Mouse (Mus musculus) intestine, embryonic 15.5 days (tissue): ENCODE data around the gene Ergic1. TPM values are rescaled to one million over a fixed set of nuclear protein-coding genes. Genes with fewer than 3 reads are reported as not detected.
A peak's percentile ranks its signal among the peaks of the same experiment; 100 is the strongest.

Source experiments
- ATAC-seq: fragments of 200-750 bp; cut with Nextera tagmentation; 2 replicates; pipeline ENCODE4 v1.8.0; 2017; ENCODE audit warnings: moderate TSS enrichment, moderate library complexity
- H3K27ac ChIP-seq: fragments of 300-500 bp; sonication (generic); 2 replicates; pipeline ENCODE4 v1.5.1; 2015; ENCODE audit warnings: mild to moderate bottlenecking, inconsistent platforms
- H3K27me3 ChIP-seq: fragments of 300-500 bp; sonication (generic); replicated peaks from 2 replicates; pipeline ENCODE4 v1.6.1; 2015; ENCODE audit warnings: inconsistent platforms
- H3K36me3 ChIP-seq: fragments of 300-500 bp; sonication (generic); 2 replicates; pipeline ENCODE4 v1.6.1; 2015; ENCODE audit warnings: inconsistent platforms
- H3K4me1 ChIP-seq: fragments of 300-500 bp; sonication (generic); replicated peaks from 2 replicates; pipeline ENCODE4 v1.6.1; 2015; ENCODE audit warnings: inconsistent platforms
- H3K4me2 ChIP-seq: fragments of 300-500 bp; sonication (generic); replicated peaks from 2 replicates; pipeline ENCODE4 v1.6.1; 2015; ENCODE audit warnings: mild to moderate bottlenecking, inconsistent platforms
- H3K4me3 ChIP-seq: fragments of 300-500 bp; sonication (generic); replicated peaks from 2 replicates; pipeline ENCODE4 v1.5.1; 2015; ENCODE audit warnings: inconsistent platforms
- H3K9ac ChIP-seq: fragments of 300-500 bp; sonication (generic); 2 replicates; pipeline ENCODE4 v1.6.1; 2015; ENCODE audit warnings: inconsistent platforms
- H3K9me3 ChIP-seq: fragments of 300-500 bp; sonication (generic); 2 replicates; pipeline ENCODE4 v1.6.1; 2016; ENCODE audit warnings: inconsistent platforms
- WGBS: fragments of 180-500 bp; shearing (Covaris S2); methylation state at CpG from one replicate; pipeline ENCODE4 v1.1.7; 2015; 5-methylcytosine and 5-hydroxymethylcytosine counted together
- polyA plus RNA-seq: library from polyadenylated mRNA; unstranded; fragments of >200 nt; fragmentation: Nextera tagmentation; extraction: Ambion mirVana; gene quantifications from 2 replicates; pipeline ENCODE4 v1.2.1, GENCODE M21; 2015

Ergic1 gene
- polyA plus RNA-seq, 1 experiment from 2014 or later = 97.0 TPM

DNA sequence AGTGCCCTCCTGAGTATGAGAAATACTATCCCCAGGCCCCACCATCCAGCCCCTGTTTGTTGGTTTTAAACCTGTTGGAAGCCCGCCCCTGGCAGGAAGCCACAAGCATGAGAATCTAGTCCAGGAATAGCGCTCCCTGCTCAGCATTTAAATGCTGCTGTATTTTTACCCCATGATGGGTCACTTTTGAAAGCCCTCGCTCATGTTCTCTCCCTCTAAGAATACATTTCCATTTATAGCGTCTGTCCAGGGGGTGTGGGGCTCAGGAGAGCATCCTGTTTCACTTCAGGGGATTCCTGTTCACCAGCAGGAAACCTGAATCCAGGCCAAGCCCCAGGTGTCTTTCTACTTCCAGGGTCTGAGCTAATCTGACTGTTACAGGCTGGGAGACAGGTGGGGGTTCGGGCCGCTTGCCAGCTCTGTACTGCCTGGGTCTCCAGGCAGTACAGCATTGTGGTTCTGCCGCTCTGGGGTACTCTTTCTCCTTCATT, 34.9 kb downstream of the Ergic1 start:
- H3K4me3 ChIP-seq = no peak overlapping the region
- peak; percentile 39 for ATAC-seq
- no peaks in the 10 kb centered on the region for H3K9me3 ChIP-seq
- H3K36me3 ChIP-seq = peaks cover 6% of the 10 kb centered on the region; the same call in 1 of the 2 replicates
- no peaks in the 10 kb centered on the region for H3K27me3 ChIP-seq
- no peak overlapping the region for H3K9ac ChIP-seq
- 52% methylated on average over 7 of the region's 7 CpGs for WGBS
- H3K4me2 ChIP-seq = no peak overlapping the region
- peaks cover 19% of the 10 kb centered on the region for H3K4me1 ChIP-seq
- H3K27ac ChIP-seq = peak overlapping the region; percentile 56

DNA sequence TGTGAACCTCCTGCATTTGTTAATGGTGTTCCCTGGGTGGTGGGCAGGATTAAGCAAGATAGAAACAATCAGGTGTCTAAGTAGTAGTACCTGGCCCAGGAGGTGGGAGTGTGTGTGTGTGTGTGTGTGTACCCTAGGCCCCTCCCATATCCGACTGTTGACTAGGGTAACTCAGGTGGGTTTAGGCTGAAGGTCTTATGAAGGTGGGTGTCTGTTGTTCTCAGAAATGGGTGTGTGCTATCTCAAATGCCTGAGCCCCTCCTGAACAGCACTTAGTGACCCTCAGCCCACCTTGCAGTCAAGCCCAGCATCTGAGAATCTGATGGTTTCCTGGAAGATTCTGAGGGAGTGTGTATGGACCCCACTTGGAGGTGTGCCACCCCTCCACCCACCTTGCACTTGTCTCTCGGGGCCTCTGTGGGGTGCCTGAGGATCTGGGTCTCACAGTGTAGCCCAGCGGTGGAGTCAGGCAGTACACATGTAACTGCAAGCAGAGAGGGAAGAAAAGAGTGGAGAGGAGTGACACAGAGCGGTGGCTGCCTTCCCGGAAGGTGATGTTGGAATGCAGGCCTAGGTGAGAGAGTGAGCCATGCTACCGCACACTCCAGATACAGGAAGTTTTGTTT, 35.7 kb downstream of the Ergic1 start:
- no peak overlapping the region for H3K4me2 ChIP-seq
- 71% methylated on average over 6 of the region's 6 CpGs for WGBS
- no peak overlapping the region for H3K4me3 ChIP-seq
- H3K9ac ChIP-seq = no peak overlapping the region
- H3K27me3 ChIP-seq = no peaks in the 10 kb centered on the region
- H3K27ac ChIP-seq = peak overlapping the region; percentile 56; the same call in 1 of the 2 replicates
- no peak for ATAC-seq
- H3K36me3 ChIP-seq = peaks cover 6% of the 10 kb centered on the region; the same call in 1 of the 2 replicates
- peaks cover 27% of the 10 kb centered on the region for H3K4me1 ChIP-seq
- no peaks in the 10 kb centered on the region for H3K9me3 ChIP-seq

DNA sequence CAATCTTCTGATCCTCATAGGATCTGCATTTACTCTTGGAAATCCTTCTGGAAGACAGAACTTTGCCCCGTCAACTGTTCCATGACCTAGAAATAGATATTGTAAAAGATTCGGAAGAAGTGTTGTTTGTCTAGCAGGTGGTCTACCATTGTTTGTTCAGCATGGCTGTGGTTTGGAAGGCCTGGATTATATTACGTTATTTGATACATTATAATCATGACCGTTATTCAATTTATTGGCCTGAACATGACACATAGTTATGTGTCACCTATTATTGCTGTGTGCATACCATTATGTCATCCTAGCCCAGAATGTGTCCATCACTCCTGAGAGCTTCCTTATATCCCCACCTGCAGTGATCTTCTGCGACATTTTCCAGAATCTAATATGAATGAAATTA, 37.6 kb downstream of the Ergic1 start:
- Histone ChIP-seq H3K4me2 (no peak overlapping the region), H3K9me3 (no peaks in the 10 kb centered on the region), H3K4me1 (peaks cover 39% of the 10 kb centered on the region), H3K36me3 (no peaks in the 10 kb centered on the region; the same call in 1 of the 2 replicates), H3K27ac (no peak overlapping the region), H3K4me3 (no peak overlapping the region), H3K27me3 (no peaks in the 10 kb centered on the region), H3K9ac (no peak overlapping the region)
- 89% methylated on average over 5 of the region's 5 CpGs for WGBS
- ATAC-seq = no peak

DNA sequence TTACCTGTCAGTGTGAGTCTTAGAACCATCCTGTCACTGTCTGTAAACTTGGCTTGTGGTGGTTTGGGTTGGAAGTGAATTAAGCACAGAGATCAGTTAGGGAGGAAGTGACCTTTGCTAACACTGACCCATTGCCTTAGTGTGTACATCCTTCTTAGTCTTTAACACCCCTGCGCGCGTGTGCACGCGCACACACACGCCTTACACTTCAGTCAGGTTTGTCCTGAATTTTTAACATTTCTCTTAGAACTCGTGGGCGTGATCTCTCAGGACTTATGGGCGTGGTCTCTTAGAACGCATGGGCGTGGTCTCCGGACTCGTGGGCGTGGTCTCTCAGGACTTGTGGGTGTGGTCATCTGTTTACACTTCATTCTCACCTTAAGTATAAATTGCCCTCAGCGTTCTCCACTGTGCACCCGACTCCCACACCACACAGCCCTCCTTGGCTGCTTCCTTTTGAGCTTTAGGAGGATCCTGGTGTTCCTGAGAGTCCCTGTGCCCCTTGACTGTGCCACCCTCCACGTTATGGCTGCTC, 39.7 kb downstream of the Ergic1 start:
- ATAC-seq = peak; percentile 30; the same call in 1 of the 2 replicates
- H3K9ac ChIP-seq = no peak overlapping the region
- WGBS = 57% methylated on average over 17 of the region's 17 CpGs
- peaks cover 30% of the 10 kb centered on the region for H3K4me1 ChIP-seq
- H3K4me2 ChIP-seq = no peak overlapping the region
- H3K4me3 ChIP-seq = no peak overlapping the region
- H3K9me3 ChIP-seq = no peaks in the 10 kb centered on the region
- H3K27me3 ChIP-seq = no peaks in the 10 kb centered on the region
- H3K36me3 ChIP-seq = peaks cover 4% of the 10 kb centered on the region; the same call in 1 of the 2 replicates
- no peak overlapping the region for H3K27ac ChIP-seq

DNA sequence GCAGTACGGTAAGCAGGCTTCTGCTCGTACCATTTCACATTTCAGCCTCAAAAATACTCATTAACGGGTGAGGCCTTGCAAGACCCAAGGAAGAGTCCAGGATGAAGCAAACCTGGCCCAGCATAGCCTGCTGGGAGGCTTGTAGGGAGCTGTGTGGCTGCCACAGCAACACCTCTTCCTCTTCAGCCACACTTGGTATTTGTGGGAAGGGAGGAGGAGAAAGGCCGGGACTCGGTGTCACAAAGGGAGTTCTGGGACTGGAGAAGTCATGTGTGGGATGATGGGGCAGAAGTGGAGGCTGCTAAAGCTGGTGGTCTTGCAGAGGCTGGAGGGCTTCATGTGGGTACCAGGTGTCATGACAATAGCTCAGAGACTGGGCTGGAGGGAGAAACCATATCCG, 40.2 kb downstream of the Ergic1 start:
- H3K9ac ChIP-seq = no peak overlapping the region
- H3K27ac ChIP-seq = 0 out of 2 replicates have a peak overlapping the region, but pooled peaks have one; percentile 13

DNA sequence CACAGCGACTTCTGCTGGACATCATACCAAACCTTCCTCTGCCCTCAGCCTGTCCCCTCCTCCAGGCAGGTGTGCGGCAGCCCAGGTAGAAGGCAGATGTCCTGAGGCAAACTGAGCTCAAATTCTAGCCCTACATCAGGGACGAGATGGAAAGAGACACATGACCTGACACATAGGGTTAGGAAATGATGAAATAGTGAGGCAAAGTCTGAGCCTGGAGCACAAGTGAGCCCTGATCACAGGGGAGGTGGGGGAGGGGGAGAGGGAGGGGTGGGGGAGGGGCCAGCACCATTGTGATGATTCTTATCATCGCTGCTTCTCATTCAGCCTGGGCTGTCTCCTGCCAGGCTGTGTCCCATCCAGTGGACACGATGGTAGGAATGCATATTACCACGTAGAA, 40.6 kb downstream of the Ergic1 start:
- Histone ChIP-seq H3K27ac (0 out of 2 replicates have a peak overlapping the region, but pooled peaks have one; percentile 13), H3K4me2 (no peak overlapping the region), H3K4me3 (no peak overlapping the region), H3K27me3 (no peaks in the 10 kb centered on the region), H3K9me3 (no peaks in the 10 kb centered on the region), H3K36me3 (peaks cover 4% of the 10 kb centered on the region; the same call in 1 of the 2 replicates), H3K4me1 (peaks cover 25% of the 10 kb centered on the region), H3K9ac (no peak overlapping the region)
- ATAC-seq = no peak
- WGBS = 55% methylated on average over 6 of the region's 6 CpGs

More for the DNA sequence above, 40.2 kb downstream of the Ergic1 start:
- Histone ChIP-seq H3K9me3 (no peaks in the 10 kb centered on the region), H3K4me2 (no peak overlapping the region), H3K4me3 (no peak overlapping the region), H3K27me3 (no peaks in the 10 kb centered on the region), H3K4me1 (peaks cover 26% of the 10 kb centered on the region), H3K36me3 (peaks cover 4% of the 10 kb centered on the region; the same call in 1 of the 2 replicates)
- 76% methylated on average over 6 of the region's 6 CpGs for WGBS
- no peak for ATAC-seq

DNA sequence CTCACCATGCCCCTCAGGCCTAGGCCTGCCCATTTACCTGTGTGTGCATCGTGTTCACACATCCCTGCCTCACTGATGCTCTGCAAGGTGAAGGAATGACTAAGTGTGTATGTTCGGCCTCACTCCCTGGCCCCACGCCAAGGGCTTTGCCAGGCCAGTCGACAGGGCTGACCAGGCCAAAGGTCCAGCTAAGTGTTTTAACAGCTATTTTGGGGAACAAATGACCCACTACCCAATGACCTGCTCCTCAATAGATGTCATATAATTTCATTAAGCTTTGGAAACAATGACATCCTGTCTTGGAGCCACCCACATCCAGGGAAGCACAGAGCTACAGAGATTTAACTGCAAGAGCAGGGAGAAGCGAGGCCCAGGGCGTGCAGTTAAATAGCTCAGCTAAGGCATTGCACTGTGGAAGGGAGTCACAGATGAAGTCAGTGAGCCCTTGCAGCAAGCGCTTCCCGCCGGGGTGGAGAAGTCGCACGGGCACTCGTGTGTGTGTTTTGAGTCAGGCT, 41.1 kb downstream of the Ergic1 start:
- WGBS = 59% methylated on average over 12 of the region's 12 CpGs
- Histone ChIP-seq H3K36me3 (peaks cover 4% of the 10 kb centered on the region; the same call in 1 of the 2 replicates), H3K4me2 (no peak overlapping the region), H3K27me3 (no peaks in the 10 kb centered on the region), H3K4me3 (no peak overlapping the region), H3K27ac (peak overlapping the region; percentile 18; the same call in 1 of the 2 replicates), H3K9me3 (no peaks in the 10 kb centered on the region), H3K4me1 (peaks cover 25% of the 10 kb centered on the region), H3K9ac (no peak overlapping the region)
- ATAC-seq = peak; percentile 22; the same call in 1 of the 2 replicates

DNA sequence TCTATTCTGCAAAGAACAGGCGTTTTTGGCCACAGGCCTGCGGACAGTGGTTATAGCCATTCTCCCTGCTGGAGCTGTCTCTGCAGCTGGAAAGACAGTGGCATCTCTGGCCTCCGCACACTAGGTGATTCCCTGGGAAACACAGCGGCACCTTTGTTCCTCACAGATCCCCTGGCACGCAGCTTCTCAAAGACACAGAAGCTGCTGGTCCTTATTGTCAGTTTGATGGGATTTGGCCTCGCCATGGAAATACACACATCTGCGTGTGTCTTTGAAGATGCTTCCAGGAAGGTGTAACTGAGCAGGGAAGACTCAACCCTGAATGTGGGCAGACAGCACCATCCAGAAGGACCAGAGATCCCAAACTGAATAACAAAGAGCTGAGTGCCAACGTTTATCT, 42.0 kb downstream of the Ergic1 start:
- no peaks in the 10 kb centered on the region for H3K9me3 ChIP-seq
- WGBS = 84% methylated on average over 8 of the region's 8 CpGs
- peaks cover 4% of the 10 kb centered on the region; the same call in 1 of the 2 replicates for H3K36me3 ChIP-seq
- H3K4me1 ChIP-seq = peaks cover 25% of the 10 kb centered on the region
- no peak overlapping the region for H3K9ac ChIP-seq
- no peak for ATAC-seq
- no peak overlapping the region for H3K4me2 ChIP-seq
- H3K4me3 ChIP-seq = no peak overlapping the region
- H3K27me3 ChIP-seq = no peaks in the 10 kb centered on the region
- H3K27ac ChIP-seq = peak overlapping the region; percentile 18; the same call in 1 of the 2 replicates

DNA sequence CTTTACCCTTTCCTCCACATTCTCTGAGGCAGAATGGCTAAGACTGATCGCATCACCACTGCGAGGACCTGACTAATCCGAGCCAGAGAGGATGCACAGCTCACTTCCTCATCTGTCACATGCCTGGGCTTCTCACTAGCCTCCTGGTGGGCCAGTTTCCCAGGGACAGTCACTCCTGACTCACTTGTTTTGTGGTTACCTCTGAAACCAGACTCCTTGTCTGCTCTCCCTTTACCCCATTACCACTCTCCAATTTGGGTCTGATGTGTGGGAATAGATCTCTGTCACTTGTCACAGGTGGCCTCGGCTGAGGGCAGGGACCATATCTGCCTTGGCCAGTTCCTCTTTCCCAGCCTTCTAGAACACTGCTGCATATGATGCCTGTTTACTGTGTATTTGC, 44.3 kb downstream of the Ergic1 start:
- H3K27ac ChIP-seq = no peak overlapping the region
- no peak for ATAC-seq
- H3K36me3 ChIP-seq = peaks cover 6% of the 10 kb centered on the region; the same call in 1 of the 2 replicates
- H3K4me2 ChIP-seq = no peak overlapping the region
- no peaks in the 10 kb centered on the region for H3K27me3 ChIP-seq
- no peak overlapping the region for H3K4me3 ChIP-seq
- H3K9me3 ChIP-seq = no peaks in the 10 kb centered on the region
- H3K9ac ChIP-seq = no peak overlapping the region
- WGBS = 75% methylated on average over 4 of the region's 4 CpGs
- H3K4me1 ChIP-seq = peaks cover 25% of the 10 kb centered on the region

DNA sequence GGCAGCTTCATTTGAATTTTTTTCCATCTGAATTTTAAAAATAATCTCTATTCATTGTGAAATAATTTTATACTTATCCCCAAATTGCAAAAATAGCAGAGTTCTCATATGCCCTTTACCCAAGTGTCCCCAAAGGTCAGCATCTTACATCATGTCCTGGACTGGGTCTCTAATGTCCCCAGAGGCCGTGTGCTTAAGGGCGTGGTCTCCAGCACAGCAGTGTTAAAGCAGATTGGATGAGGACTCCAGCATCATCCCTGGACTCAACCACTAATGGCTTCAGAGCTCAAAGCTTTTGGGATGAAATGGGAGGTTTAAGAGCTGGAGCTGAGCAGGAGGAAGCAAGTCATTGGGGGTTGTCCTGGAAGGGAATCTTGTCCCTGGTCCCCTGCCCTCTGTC, 45.2 kb downstream of the Ergic1 start:
- WGBS = 71% methylated on average over 2 of the region's 2 CpGs
- Histone ChIP-seq H3K36me3 (peaks cover 10% of the 10 kb centered on the region), H3K27ac (no peak overlapping the region), H3K9me3 (no peaks in the 10 kb centered on the region), H3K4me2 (no peak overlapping the region), H3K4me3 (no peak overlapping the region), H3K27me3 (no peaks in the 10 kb centered on the region), H3K9ac (no peak overlapping the region), H3K4me1 (peaks cover 17% of the 10 kb centered on the region)
- no peak for ATAC-seq

DNA sequence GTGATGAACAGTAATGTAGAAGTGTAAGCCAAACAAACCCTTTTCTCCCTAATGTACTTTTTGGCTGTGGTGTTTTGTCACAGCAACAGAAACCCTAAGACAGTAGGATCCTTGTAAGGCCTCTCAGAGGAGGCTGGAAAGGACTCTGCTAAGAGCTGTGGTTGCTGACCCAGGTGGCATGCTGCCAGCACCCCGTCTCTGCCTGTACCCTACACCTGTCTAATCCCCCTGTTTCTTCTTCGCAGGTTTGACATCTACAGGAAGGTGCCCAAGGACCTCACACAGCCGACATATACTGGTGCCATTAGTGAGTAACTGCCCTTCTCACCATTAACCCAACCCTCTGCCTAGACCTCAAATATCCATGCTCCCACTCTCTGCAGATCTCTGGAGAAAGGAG, 47.1 kb downstream of the Ergic1 start:
- Histone ChIP-seq H3K4me1 (no peaks in the 10 kb centered on the region), H3K4me2 (no peak overlapping the region), H3K9me3 (no peaks in the 10 kb centered on the region), H3K27me3 (no peaks in the 10 kb centered on the region), H3K9ac (no peak overlapping the region), H3K4me3 (no peak overlapping the region), H3K36me3 (peaks cover 10% of the 10 kb centered on the region), H3K27ac (no peak overlapping the region)
- 86% methylated on average over 3 of the region's 3 CpGs for WGBS
- ATAC-seq = no peak

DNA sequence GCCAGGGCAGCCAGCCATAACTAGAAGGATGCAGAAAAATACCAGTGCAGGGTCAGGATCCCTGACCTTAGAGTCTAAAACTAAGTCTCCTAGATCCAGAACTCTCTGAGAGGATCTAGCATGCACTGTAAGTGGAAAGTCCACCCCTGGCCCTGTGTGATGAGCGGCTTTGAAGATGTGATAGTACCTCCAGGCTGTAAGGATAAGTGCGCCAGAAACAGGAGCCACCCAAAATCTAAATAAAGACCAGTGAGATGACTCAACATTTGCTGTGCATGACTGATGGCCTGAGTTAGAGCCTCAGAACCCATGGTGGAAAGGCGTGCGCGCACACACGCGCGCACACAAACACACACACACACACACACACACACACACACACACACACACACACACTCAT, 47.6 kb downstream of the Ergic1 start:
- no peak overlapping the region for H3K27ac ChIP-seq
- H3K4me2 ChIP-seq = no peak overlapping the region
- no peak overlapping the region for H3K9ac ChIP-seq
- no peak overlapping the region for H3K4me3 ChIP-seq
- peaks cover 10% of the 10 kb centered on the region; the same call in 1 of the 2 replicates for H3K36me3 ChIP-seq
- no peaks in the 10 kb centered on the region for H3K9me3 ChIP-seq
- no peak for ATAC-seq
- H3K27me3 ChIP-seq = no peaks in the 10 kb centered on the region
- WGBS = 89% methylated on average over 8 of the region's 8 CpGs
- H3K4me1 ChIP-seq = no peaks in the 10 kb centered on the region
